Mouse (Mus musculus): ENCODE results near the gene Cipc. TPM values are rescaled to one million over a fixed set of nuclear protein-coding genes. Genes with fewer than 3 reads are reported as not detected.

The Cipc gene
- total RNA-seq, 2 experiments from 2014 or later = 9.2 to 16.4 TPM

DNA sequence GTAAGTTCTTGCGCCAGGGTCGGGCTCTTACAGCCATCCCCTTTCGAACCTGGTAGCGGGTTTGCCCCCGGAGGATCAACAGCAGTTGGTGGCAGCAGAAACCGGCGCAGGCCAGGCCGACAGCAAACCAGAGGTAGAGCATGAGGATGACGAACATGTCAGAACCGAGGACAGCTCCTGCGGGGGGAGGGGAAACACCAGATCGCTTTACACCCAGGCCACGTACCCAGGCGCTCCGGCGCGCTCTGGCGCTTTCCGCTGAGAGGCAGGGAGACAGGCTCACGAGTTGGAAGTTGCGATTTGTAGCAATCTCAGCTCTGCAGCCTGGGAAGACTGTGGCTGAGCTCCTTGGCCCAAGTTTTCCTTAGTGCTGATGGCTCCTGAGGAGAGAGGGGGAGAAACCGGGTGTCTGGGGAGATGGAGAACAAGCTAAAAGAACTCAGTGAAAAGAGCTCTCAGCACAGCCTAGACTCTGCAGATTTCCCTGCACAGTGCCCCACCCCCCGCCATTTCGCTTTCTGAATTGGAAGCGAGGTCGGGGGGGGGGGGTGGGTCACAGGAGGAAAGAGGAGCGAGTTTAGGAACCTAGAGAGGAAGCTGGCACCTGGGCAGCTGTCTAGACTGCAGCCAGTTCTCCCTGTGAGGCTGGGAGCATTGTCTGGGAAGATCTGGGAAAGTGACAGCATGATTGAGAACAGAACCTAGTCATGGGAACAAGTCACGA, 36.8 kb downstream of the Cipc start:
- ATAC-seq (replicated peaks; ENCODE audit: low FRiP score, poor library complexity, severe bottlenecking) = no peak

DNA sequence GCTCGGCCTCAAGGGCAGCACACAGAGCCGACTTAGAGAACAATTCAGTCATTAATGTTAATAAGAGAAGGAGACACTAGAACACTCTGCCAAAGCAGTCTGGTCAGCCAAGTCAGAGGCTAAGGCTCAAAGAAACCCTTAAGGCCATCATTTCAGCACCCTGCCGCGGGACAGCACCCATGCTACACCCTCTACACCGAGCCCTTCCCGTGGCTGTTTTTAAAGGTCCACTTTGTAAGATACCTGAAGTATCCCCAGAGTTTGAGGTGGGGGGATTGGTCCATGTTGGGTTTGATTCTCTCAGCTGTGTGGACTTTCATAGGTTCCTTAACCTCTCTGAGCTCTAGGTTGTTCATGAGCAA, 37.3 kb downstream of the Cipc start:
- ATAC-seq (replicated peaks; ENCODE audit: low FRiP score, poor library complexity, severe bottlenecking) = no peak

DNA sequence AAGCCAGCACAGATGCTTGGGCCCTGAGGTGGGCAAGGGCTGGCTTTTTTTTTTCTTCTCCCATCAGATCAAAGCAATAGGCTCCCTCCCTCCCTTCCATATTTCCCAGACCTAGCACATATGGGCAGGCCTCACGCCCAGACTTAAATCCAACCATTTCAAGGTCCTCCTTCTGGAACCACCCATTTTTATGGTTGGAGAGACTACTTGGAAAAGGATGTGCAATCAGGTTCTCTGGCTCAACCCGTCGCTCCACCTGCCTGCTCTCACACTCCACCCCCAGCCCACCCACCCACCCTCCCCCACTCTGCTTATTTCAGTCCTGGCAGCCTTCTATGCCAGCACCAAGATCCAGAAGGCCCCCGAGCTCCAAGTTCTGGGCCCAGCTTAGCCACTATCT, 39.7 kb downstream of the Cipc start:
- ATAC-seq (replicated peaks; ENCODE audit: low FRiP score, poor library complexity, severe bottlenecking) = no peak

DNA sequence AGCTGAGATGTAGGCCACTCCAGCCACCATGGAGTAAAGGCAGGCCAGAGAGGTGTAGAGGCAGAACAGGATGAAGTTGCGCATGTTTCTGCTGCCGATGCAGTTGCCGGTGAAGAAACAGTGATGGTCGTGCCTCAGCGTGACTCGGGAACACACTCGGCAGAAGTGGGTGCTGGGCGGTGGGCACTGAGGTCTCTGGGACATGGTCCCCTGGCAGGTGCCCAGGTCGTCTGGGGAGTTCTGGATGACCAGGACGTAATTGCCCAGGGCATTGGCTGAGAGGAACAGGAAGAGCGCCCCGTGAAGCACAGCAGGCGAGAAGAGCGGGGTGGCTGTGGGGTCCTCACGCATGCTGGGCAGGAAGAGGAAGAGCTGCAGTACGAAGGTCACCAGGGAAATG, 41.4 kb downstream of the Cipc start:
- ATAC-seq (replicated peaks; ENCODE audit: low FRiP score, poor library complexity, severe bottlenecking) = no peak

- no peak for ATAC-seq (replicated peaks; ENCODE audit: low FRiP score, poor library complexity, severe bottlenecking)
Measured at GRCm38 (mm10) chr12:86989378-86989777, 42.5 kb downstream of the Cipc start.

DNA sequence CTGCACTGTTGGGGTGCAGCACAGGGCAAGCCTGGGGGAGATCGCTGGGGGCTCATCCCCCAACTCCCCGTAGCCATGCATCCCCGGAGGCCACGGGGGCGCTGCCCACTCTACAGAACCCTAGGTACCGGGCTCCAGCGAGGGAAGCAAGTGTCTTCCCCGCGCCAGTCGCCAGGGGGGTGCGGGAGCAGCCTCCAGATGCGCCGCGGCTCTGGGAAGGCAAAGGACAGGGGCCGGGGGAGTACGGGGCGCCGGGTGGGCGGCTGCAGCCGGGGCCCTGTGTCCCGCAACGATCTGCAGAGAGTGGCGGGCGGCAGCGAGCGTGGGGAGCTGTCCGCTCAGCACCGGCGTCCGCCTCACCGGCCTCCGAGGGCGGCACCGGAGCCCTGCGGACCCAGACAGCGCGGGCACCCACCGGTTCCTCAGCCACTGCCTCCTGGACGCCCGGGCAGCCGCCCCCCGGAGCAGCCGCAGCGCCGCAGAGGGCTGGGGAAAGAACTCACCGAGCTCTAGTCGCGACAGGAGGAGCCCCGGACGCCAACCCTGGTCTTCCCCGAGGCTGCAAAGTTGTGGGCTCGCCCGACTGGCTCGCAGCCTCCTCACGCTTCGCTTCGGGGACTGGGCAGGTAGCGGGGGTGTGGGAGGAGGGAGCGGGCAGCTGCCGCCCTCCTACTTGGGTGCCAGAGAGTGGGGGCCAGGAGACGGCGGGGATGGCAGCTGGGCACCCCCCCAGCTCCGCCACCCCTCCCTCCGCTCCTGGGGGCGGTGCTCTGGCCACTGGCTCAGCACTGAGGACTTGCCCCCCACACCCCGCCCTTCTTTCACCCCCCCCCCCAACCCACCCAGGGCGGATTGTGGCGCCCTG, 43.3 kb downstream of the Cipc start, which contains the start of gene Zdhhc22:
Gene Zdhhc22 (minus strand): TSS at position 541 of the 865 bp plus-strand sequence.
- ATAC-seq (replicated peaks; ENCODE audit: low FRiP score, poor library complexity, severe bottlenecking) = no peak

- ATAC-seq (replicated peaks; ENCODE audit: low FRiP score, poor library complexity, severe bottlenecking) = no peak
Measured at GRCm38 (mm10) chr12:86990755-86991110, 43.9 kb downstream of the Cipc start.

- ATAC-seq (replicated peaks; ENCODE audit: low FRiP score, poor library complexity, severe bottlenecking) = no peak
Measured at GRCm38 (mm10) chr12:86994166-86994565, 47.3 kb downstream of the Cipc start.

- no peak for ATAC-seq (replicated peaks; ENCODE audit: low FRiP score, poor library complexity, severe bottlenecking)
Measured at GRCm38 (mm10) chr12:86994776-86995175, 47.9 kb downstream of the Cipc start.

DNA sequence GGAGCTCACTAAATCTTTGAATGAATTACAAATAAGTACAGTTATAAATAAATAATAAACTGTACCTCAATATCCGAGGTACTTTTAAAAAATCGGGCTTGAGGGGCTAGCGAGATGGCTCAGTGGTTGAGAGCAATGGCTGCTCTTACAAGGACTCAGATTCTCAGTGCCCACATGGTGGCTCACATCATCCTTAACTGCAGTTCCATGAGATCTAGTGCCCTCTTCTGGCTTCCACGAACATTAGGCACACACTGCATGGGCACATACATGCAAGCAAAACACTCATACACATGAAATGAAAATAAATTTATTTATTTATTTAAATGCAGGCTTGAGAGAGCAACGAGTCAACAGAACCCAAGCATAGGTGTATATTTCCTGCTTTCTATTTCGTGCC, 49.1 kb downstream of the Cipc start:
- ATAC-seq (replicated peaks; ENCODE audit: low FRiP score, poor library complexity, severe bottlenecking) = no peak

DNA sequence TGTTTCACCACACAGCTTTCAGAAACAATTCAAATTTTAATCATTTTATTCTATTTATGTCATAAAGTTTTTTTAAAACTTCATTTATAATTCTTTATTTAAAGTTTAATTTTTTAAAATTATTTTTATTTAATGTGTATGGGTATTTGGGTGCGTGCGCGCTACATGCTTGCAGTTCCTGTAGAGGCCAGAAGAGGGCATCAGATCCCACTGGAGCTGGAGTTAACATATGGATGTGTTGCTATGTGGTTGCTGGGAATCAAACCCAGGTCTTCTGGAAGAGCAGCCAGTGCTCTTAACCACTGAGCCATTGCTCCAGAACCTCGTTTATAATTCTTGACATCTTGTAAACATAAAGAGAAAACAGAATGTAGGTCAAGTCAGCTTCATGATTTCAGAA, 51.9 kb downstream of the Cipc start:
- ATAC-seq (replicated peaks; ENCODE audit: low FRiP score, poor library complexity, severe bottlenecking) = no peak

GRCm38 (mm10) chr12:86999283-86999820, 52.5 kb downstream of the Cipc start:
- ATAC-seq (replicated peaks; ENCODE audit: low FRiP score, poor library complexity, severe bottlenecking) = no peak

DNA sequence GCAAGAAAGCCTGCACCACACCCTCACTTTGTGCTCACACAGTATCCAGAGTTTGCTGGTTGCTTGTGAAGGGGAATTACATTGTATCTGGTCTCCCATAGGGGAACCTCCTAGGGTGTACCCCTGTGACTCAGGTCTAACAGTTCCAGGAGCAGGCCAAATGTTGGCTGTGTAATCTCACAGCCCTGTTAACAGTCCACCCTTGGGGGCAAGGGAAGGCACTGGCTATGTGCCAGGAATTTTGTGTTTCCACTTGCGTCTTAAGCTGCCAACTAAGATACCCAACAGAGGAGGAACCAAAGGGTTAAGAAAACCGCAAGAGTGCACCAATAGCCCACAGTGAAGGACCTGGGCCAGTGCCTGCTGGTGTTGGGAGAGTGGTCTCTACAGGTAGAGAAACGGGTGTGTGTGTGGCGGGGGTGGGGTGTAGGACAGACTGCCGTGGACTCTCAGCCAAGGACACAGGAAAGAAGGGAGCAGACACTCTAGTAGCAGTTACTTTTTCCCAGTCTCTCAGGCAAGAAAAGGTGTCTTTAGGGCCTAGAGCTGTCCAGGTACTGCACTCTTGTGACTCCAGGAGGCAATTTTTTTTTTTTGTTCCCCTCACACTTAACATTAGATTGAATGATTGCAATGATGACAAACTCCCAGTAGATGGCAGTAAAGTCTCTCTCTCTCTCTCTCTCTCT, 53.5 kb downstream of the Cipc start:
- ATAC-seq (replicated peaks; ENCODE audit: low FRiP score, poor library complexity, severe bottlenecking) = no peak

DNA sequence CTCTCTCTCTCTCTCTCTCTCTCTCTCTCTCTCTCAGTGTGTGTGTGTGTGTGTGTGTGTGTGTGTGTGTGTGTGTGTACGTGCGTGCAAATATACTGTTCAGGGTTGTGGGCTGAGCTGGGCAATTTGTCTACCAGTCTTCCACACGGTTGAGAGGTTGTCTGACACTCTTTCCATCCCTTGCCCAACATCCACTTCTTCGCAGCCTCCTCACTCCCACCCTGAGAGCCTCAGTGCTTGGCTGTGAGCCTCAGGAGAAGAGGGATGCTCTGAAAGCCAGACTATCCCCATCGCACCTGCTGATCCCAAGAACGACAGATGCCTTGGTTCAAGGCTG, 54.0 kb downstream of the Cipc start:
- ATAC-seq (replicated peaks; ENCODE audit: low FRiP score, poor library complexity, severe bottlenecking) = no peak

DNA sequence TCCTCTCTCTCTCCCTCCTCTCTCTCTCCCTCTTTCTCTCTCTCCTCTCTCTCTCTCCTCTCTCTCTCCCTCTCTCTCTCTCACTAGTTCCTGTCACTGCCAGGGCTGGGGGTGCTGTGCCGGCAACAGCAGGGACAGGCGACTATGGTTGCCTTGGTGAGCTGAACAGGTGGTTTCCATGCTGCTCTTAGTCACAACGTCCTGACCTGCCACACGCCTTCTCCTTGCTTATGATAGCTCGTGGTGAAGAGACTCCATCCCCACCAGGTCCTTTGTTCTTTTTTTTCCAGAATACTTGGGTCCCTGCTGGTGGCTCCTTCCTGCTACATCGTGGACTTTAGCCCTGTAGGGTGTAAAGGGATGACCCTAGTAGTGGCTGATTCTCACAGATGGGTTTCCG, 55.4 kb downstream of the Cipc start:
- ATAC-seq (replicated peaks; ENCODE audit: low FRiP score, poor library complexity, severe bottlenecking) = no peak

- no peak for ATAC-seq (replicated peaks; ENCODE audit: low FRiP score, poor library complexity, severe bottlenecking)
Measured at GRCm38 (mm10) chr12:87002815-87003214, 56.0 kb downstream of the Cipc start.

- ATAC-seq (replicated peaks; ENCODE audit: low FRiP score, poor library complexity, severe bottlenecking) = no peak
Measured at GRCm38 (mm10) chr12:87003606-87004005, 56.8 kb downstream of the Cipc start.

GRCm38 (mm10) chr12:87004596-87004995, 57.8 kb downstream of the Cipc start:
- no peak for ATAC-seq (replicated peaks; ENCODE audit: low FRiP score, poor library complexity, severe bottlenecking)
